Mouse (Mus musculus): ENCODE measurements at regions not wholly inside any gene's neighbourhood (a gene's known extent, or its start where the extent isn't known, plus 50 kb on each side); places are given as distances from the start of the nearest gene placed in this dataset.

DNA sequence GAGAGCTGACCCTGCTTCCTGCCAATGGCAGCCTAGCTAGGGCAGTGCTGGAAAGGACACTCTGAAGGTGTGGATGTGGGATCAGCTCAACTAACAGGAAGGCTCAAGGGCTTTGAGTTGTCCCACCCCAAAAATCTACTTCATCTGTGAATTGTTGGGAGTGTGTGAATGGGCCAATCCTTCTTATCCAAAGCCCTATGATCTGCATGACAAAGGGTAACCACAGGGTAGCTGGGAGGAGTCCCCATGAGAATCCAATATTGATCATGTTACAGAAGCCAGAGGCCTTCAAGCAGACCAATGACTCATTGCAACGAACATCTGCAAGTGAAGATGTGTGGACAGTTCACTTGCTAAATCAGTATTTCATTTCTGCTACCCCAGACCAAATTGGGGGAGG, 51.1 kb upstream of the Adra1b start:
- Histone ChIP-seq H3K9ac (replicated peaks; ENCODE audit: low read length) (no peak overlapping the region), H3K4me2 (ENCODE audit: low read depth, low read length) (no peak overlapping the region), H3K4me1 (ENCODE audit: control insufficient read depth, insufficient read depth, low read length) (no peaks in the 10 kb centered on the region), H3K36me3 (replicated peaks; ENCODE audit: control insufficient read depth, insufficient read depth, low read depth, low read length) (no peaks in the 10 kb centered on the region), H3K27me3 (ENCODE audit: control insufficient read depth, insufficient read depth, low read length) (no peaks in the 10 kb centered on the region), H3K27ac (replicated peaks; ENCODE audit: low read depth, low read length) (no peak overlapping the region), H3K4me3 (ENCODE audit: low read depth, low read length) (no peak overlapping the region), H3K9me3 (replicated peaks; ENCODE audit: control insufficient read depth, low read length) (no peaks in the 10 kb centered on the region)
- no peak for DNase-seq (ENCODE audit: low spot score)
- ATAC-seq (replicated peaks; ENCODE audit: insufficient number of reproducible peaks, low FRiP score, low TSS enrichment, low read depth): no peak
- 67% methylated on average over 1 of the region's 1 CpGs for WGBS

DNA sequence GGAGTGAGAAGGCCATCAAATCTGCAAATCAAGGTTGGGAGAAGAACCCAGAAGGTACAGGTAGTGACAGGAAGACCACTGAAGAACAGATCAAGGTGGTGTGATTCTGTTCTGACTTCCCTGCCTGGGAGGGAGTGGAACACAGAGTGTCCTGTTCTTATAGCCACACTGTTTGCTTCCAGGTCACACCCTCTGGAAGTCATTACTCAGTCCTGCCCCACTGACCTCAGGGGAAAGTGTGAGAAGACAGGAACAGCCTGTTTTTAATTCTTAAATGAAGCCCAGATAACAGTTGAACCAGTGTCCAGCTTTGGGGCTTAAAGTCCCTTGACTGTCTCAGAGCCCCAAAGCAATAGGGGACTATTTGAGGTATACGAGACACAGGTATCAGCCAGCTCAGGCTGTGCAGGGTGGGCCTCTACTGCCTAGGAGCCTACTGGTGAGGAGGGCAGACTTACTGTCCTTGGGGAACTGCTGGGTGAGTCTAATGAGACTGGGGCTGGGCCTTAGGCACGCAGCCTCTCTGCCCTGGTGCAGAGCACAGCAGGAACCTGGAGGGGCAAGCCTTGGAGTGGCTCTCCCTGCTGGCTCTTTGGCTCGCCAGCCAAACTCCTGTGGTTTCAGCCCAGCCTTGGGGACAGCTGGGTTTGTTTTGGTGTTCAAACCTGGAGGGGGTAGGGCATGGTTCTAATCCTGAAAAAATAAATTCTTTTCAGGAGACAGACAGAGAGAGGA, 57.4 kb upstream of the Adra1b start:
- no peak overlapping the region for H3K4me3 ChIP-seq (ENCODE audit: low read depth, low read length)
- H3K9me3 ChIP-seq (replicated peaks; ENCODE audit: control insufficient read depth, low read length): no peaks in the 10 kb centered on the region
- H3K4me2 ChIP-seq (ENCODE audit: low read depth, low read length): no peak overlapping the region
- no peak overlapping the region for H3K27ac ChIP-seq (replicated peaks; ENCODE audit: low read depth, low read length)
- WGBS: 28% methylated on average over 3 of the region's 3 CpGs
- no peak for ATAC-seq (replicated peaks; ENCODE audit: insufficient number of reproducible peaks, low FRiP score, low TSS enrichment, low read depth)
- H3K4me1 ChIP-seq (ENCODE audit: control insufficient read depth, insufficient read depth, low read length): no peaks in the 10 kb centered on the region
- H3K36me3 ChIP-seq (replicated peaks; ENCODE audit: control insufficient read depth, insufficient read depth, low read depth, low read length): no peaks in the 10 kb centered on the region
- no peak for DNase-seq (ENCODE audit: low spot score)
- H3K9ac ChIP-seq (replicated peaks; ENCODE audit: low read length): no peak overlapping the region
- H3K27me3 ChIP-seq (ENCODE audit: control insufficient read depth, insufficient read depth, low read length): no peaks in the 10 kb centered on the region

DNA sequence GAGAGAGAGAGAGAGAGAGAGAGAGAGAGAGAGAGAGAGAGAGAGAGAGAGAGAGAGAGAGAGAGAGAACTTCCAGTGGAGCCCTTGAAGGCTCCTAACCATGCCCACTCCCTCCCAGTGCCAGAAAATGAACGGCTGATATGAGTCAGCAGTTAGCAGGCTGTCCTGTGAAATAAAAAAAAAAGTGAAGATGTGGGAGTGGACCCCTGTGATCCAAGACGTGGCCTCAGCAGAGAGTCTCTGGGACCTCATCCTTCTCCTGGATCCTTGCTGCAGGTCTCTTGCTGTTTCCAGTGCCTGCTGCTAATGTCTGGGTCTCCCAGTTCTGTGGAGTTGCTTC, 57.9 kb upstream of the Adra1b start:
- H3K4me1 ChIP-seq (ENCODE audit: control insufficient read depth, insufficient read depth, low read length): no peaks in the 10 kb centered on the region
- 47% methylated on average over 2 of the region's 2 CpGs for WGBS
- no peak overlapping the region for H3K9ac ChIP-seq (replicated peaks; ENCODE audit: low read length)
- no peak for DNase-seq (ENCODE audit: low spot score)
- H3K4me3 ChIP-seq (ENCODE audit: low read depth, low read length): no peak overlapping the region
- no peaks in the 10 kb centered on the region for H3K9me3 ChIP-seq (replicated peaks; ENCODE audit: control insufficient read depth, low read length)
- ATAC-seq (replicated peaks; ENCODE audit: insufficient number of reproducible peaks, low FRiP score, low TSS enrichment, low read depth): no peak
- H3K27me3 ChIP-seq (ENCODE audit: control insufficient read depth, insufficient read depth, low read length): no peaks in the 10 kb centered on the region
- no peak overlapping the region for H3K27ac ChIP-seq (replicated peaks; ENCODE audit: low read depth, low read length)
- no peaks in the 10 kb centered on the region for H3K36me3 ChIP-seq (replicated peaks; ENCODE audit: control insufficient read depth, insufficient read depth, low read depth, low read length)
- H3K4me2 ChIP-seq (ENCODE audit: low read depth, low read length): no peak overlapping the region

DNA sequence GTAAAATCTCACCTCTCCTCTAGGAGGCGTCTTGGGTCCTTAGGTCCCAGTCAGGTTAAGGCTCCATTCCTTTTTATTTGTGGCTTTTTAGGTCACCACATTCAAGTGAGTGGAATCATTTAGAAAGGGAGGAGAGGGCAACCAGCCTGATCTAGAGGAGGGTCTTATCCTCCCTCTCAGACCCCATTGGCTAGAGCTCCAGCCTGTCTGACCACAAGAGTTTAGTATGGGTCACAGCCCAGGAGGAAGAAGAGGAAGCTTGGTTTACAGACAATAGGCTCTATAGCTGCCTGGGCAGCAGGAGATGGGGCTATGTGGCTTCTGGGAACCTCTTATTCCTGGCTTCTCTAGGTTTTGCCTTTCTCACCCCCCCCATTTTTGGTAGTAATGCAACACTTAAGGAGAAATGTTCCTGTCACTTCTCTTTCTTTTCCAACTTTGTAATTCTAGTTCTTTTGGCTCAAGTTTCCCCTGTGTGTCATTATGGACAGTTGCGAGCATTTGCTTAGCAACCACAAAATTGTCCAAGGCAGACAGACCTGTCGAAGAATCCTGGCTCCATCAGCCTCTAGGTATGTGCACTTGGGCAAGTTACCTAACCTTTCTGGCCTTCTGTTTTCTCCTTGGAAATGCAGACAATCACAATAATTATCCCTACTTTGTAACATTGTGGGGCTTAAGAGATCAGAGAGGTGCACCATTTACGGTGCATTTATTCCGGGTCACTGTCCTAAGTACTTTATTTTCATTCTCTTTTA, 59.5 kb upstream of the Adra1b start:
- no peak overlapping the region for H3K4me3 ChIP-seq (ENCODE audit: low read depth, low read length)
- 70% methylated on average over 5 of the region's 5 CpGs for WGBS
- H3K27me3 ChIP-seq (ENCODE audit: control insufficient read depth, insufficient read depth, low read length): no peaks in the 10 kb centered on the region
- no peaks in the 10 kb centered on the region for H3K36me3 ChIP-seq (replicated peaks; ENCODE audit: control insufficient read depth, insufficient read depth, low read depth, low read length)
- H3K27ac ChIP-seq (replicated peaks; ENCODE audit: low read depth, low read length): no peak overlapping the region
- H3K4me2 ChIP-seq (ENCODE audit: low read depth, low read length): no peak overlapping the region
- ATAC-seq (replicated peaks; ENCODE audit: insufficient number of reproducible peaks, low FRiP score, low TSS enrichment, low read depth) (no peak), DNase-seq (ENCODE audit: low spot score) (no peak)
- H3K9ac ChIP-seq (replicated peaks; ENCODE audit: low read length): no peak overlapping the region
- H3K4me1 ChIP-seq (ENCODE audit: control insufficient read depth, insufficient read depth, low read length): no peaks in the 10 kb centered on the region
- H3K9me3 ChIP-seq (replicated peaks; ENCODE audit: control insufficient read depth, low read length): no peaks in the 10 kb centered on the region

DNA sequence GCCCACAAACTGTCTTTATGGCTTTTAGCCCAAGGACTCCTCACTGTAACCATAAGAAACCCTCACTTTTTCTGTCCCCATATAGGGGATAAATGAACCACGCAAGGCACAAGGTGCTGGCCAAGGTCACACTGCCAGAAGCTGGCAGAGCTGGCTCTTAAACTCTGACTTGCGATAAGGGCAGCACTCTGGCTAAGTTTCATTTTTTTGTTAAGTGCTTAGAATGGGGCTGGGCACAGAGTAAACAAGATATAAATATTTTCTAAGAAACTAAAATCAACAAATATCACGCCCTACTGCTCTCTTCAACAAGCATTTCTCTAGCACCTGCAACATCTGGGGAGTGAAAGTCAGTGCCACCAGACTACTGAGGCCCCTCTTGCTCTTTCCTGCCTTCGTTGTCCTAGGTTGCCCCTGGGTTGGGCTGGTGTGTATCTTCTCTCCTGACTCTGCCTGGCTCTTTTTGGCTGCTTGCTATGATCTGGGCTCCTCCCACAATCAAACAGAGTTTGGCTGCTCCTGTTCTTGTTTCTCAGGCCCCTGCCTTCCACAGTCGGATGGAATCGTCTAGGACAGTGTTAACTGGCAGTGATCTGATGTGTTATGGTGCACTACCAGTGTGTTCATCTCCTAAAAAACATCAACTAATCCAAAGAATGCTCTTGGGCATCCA, 60.5 kb upstream of the Adra1b start:
- Histone ChIP-seq H3K36me3 (replicated peaks; ENCODE audit: control insufficient read depth, insufficient read depth, low read depth, low read length) (no peaks in the 10 kb centered on the region), H3K27me3 (ENCODE audit: control insufficient read depth, insufficient read depth, low read length) (no peaks in the 10 kb centered on the region), H3K4me3 (ENCODE audit: low read depth, low read length) (no peak overlapping the region), H3K27ac (replicated peaks; ENCODE audit: low read depth, low read length) (no peak overlapping the region), H3K4me1 (ENCODE audit: control insufficient read depth, insufficient read depth, low read length) (no peaks in the 10 kb centered on the region), H3K9ac (replicated peaks; ENCODE audit: low read length) (no peak overlapping the region), H3K9me3 (replicated peaks; ENCODE audit: control insufficient read depth, low read length) (no peaks in the 10 kb centered on the region), H3K4me2 (ENCODE audit: low read depth, low read length) (no peak overlapping the region)
- WGBS: 84% methylated on average over 6 of the region's 6 CpGs
- DNase-seq (ENCODE audit: low spot score) (no peak), ATAC-seq (replicated peaks; ENCODE audit: insufficient number of reproducible peaks, low FRiP score, low TSS enrichment, low read depth) (no peak)

DNA sequence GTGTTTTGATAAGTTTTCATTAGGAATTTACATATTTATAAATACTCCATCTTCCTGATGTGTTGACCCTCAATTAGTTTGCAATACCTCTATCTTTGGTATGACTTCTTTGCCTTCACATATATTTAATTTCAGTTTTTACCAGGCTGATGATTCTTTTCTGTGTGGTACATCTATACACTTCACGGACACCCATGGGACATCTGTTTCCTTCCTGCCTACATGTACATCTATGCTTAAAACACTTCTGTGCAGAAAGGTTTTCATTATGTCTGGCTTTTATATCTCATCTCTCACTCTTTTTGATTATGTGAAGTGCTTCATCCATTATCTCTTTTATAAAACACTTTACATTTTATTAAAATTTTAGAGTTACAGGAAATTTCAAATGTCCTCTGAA, 66.8 kb upstream of the Adra1b start:
- no peaks in the 10 kb centered on the region for H3K9me3 ChIP-seq (replicated peaks; ENCODE audit: control insufficient read depth, low read length)
- ATAC-seq (replicated peaks; ENCODE audit: insufficient number of reproducible peaks, low FRiP score, low TSS enrichment, low read depth): no peak
- WGBS: 94% methylated on average over 1 of the region's 1 CpGs

DNA sequence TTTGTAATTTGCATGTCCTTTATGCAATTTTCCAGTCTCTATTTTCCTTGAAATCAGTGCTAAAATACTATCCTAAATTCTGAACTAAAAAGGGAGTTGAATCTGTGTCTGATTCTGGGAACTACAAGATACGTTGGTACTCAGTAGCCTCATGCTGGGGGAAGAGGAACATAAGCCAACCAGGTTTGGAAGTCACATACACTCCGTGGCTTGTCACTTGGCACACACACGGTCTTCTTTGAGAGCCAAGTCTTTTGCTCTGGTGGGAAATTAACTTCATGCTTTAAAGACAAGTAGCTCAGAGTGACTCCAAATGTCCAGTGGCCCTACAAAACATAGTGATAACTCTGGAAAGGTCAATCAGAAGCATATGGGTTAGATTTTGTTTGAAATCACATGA, 70.9 kb upstream of the Adra1b start:
- H3K36me3 ChIP-seq (replicated peaks; ENCODE audit: control insufficient read depth, insufficient read depth, low read depth, low read length): no peaks in the 10 kb centered on the region
- no peak overlapping the region for H3K4me3 ChIP-seq (ENCODE audit: low read depth, low read length)
- no peaks in the 10 kb centered on the region for H3K9me3 ChIP-seq (replicated peaks; ENCODE audit: control insufficient read depth, low read length)
- no peak overlapping the region for H3K27ac ChIP-seq (replicated peaks; ENCODE audit: low read depth, low read length)
- H3K4me2 ChIP-seq (ENCODE audit: low read depth, low read length): no peak overlapping the region
- ATAC-seq (replicated peaks; ENCODE audit: insufficient number of reproducible peaks, low FRiP score, low TSS enrichment, low read depth) (no peak), DNase-seq (ENCODE audit: low spot score) (no peak)
- H3K4me1 ChIP-seq (ENCODE audit: control insufficient read depth, insufficient read depth, low read length): no peaks in the 10 kb centered on the region
- no peaks in the 10 kb centered on the region for H3K27me3 ChIP-seq (ENCODE audit: control insufficient read depth, insufficient read depth, low read length)
- 69% methylated on average over 3 of the region's 3 CpGs for WGBS
- H3K9ac ChIP-seq (replicated peaks; ENCODE audit: low read length): no peak overlapping the region

More for the DNA sequence above, 66.8 kb upstream of the Adra1b start:
- no peak overlapping the region for H3K9ac ChIP-seq (replicated peaks; ENCODE audit: low read length)
- no peak overlapping the region for H3K27ac ChIP-seq (replicated peaks; ENCODE audit: low read depth, low read length)
- no peak overlapping the region for H3K4me2 ChIP-seq (ENCODE audit: low read depth, low read length)
- no peak for DNase-seq (ENCODE audit: low spot score)
- H3K4me3 ChIP-seq (ENCODE audit: low read depth, low read length): no peak overlapping the region
- H3K4me1 ChIP-seq (ENCODE audit: control insufficient read depth, insufficient read depth, low read length): no peaks in the 10 kb centered on the region
- H3K27me3 ChIP-seq (ENCODE audit: control insufficient read depth, insufficient read depth, low read length): no peaks in the 10 kb centered on the region
- no peaks in the 10 kb centered on the region for H3K36me3 ChIP-seq (replicated peaks; ENCODE audit: control insufficient read depth, insufficient read depth, low read depth, low read length)

DNA sequence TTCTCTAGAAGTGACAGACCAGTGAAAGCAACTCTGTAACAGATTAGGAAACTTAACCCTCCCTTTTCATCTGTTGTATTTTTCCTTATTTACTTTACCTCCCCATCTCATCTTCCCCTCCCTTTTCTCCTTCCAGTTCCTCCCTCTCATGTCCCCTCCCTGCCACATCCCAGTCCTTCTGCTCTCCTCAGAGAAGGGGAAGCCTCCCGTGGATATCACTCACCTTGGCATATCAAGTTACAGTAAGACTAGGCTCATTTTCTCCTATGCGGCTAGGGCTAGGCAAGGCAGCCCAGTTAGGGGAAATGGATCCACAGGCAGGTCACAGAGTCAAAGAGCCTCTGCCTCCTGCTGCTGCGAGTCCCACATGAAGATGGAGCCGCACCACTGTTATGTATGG, 75.0 kb upstream of the Adra1b start:
- Histone ChIP-seq H3K36me3 (replicated peaks; ENCODE audit: control insufficient read depth, insufficient read depth, low read depth, low read length) (no peaks in the 10 kb centered on the region), H3K27ac (replicated peaks; ENCODE audit: low read depth, low read length) (no peak overlapping the region), H3K9me3 (replicated peaks; ENCODE audit: control insufficient read depth, low read length) (no peaks in the 10 kb centered on the region), H3K27me3 (ENCODE audit: control insufficient read depth, insufficient read depth, low read length) (no peaks in the 10 kb centered on the region), H3K9ac (replicated peaks; ENCODE audit: low read length) (no peak overlapping the region), H3K4me2 (ENCODE audit: low read depth, low read length) (no peak overlapping the region), H3K4me3 (ENCODE audit: low read depth, low read length) (no peak overlapping the region), H3K4me1 (ENCODE audit: control insufficient read depth, insufficient read depth, low read length) (no peaks in the 10 kb centered on the region)
- ATAC-seq (replicated peaks; ENCODE audit: insufficient number of reproducible peaks, low FRiP score, low TSS enrichment, low read depth): no peak
- 37% methylated on average over 4 of the region's 4 CpGs for WGBS
- DNase-seq (ENCODE audit: low spot score): no peak
